Mouse (Mus musculus): ENCODE results near the gene Fam53a. TPM values are rescaled to one million over a fixed set of nuclear protein-coding genes. Genes with fewer than 3 reads are reported as not detected.

Fam53a gene
- polyA plus RNA-seq, 1 experiment from 2014 or later = 41.7 TPM

GRCm38 (mm10) chr5:33637606-33638350, 8.3 kb upstream of the Fam53a start:
- Histone ChIP-seq H3K9me3 (ENCODE audit: control insufficient read depth, low read length) (no peaks in the 10 kb centered on the region), H3K9ac (replicated peaks; ENCODE audit: low read depth, low read length) (no peak overlapping the region), H3K4me1 (replicated peaks; ENCODE audit: control insufficient read depth, insufficient read depth, low read length) (no peaks in the 10 kb centered on the region), H3K27ac (ENCODE audit: low read length) (no peak overlapping the region), H3K4me2 (ENCODE audit: low read length) (no peak overlapping the region), H3K36me3 (ENCODE audit: control insufficient read depth, insufficient read depth) (peaks cover 13% of the 10 kb centered on the region), H3K27me3 (replicated peaks; ENCODE audit: control insufficient read depth, insufficient read depth, low read length) (no peaks in the 10 kb centered on the region), H3K4me3 (replicated peaks; ENCODE audit: low read length) (no peak overlapping the region)
- ATAC-seq = no peak
- whole genome bisulfite sequencing = 87% methylated on average over 3 of the region's 3 CpGs

GRCm38 (mm10) chr5:33635361-33635760, 5.9 kb upstream of the Fam53a start:
- Histone ChIP-seq H3K9ac (replicated peaks; ENCODE audit: low read depth, low read length) (no peak overlapping the region), H3K36me3 (ENCODE audit: control insufficient read depth, insufficient read depth) (peaks cover 2% of the 10 kb centered on the region; the same call in 1 of the 2 replicates), H3K4me1 (replicated peaks; ENCODE audit: control insufficient read depth, insufficient read depth, low read length) (peaks cover 2% of the 10 kb centered on the region), H3K4me3 (replicated peaks; ENCODE audit: low read length) (no peak overlapping the region), H3K27me3 (replicated peaks; ENCODE audit: control insufficient read depth, insufficient read depth, low read length) (no peaks in the 10 kb centered on the region), H3K4me2 (ENCODE audit: low read length) (no peak overlapping the region), H3K9me3 (ENCODE audit: control insufficient read depth, low read length) (no peaks in the 10 kb centered on the region), H3K27ac (ENCODE audit: low read length) (no peak overlapping the region)
- WGBS = 83% methylated on average over 3 of the region's 3 CpGs
- no peak for ATAC-seq

GRCm38 (mm10) chr5:33632526-33632925, 3.1 kb upstream of the Fam53a start:
- WGBS = 89% methylated on average over 1 of the region's 1 CpGs
- Histone ChIP-seq H3K4me2 (ENCODE audit: low read length) (no peak overlapping the region), H3K9me3 (ENCODE audit: control insufficient read depth, low read length) (no peaks in the 10 kb centered on the region), H3K4me3 (replicated peaks; ENCODE audit: low read length) (no peak overlapping the region), H3K4me1 (replicated peaks; ENCODE audit: control insufficient read depth, insufficient read depth, low read length) (peaks cover 19% of the 10 kb centered on the region), H3K27me3 (replicated peaks; ENCODE audit: control insufficient read depth, insufficient read depth, low read length) (no peaks in the 10 kb centered on the region), H3K27ac (ENCODE audit: low read length) (no peak overlapping the region), H3K9ac (replicated peaks; ENCODE audit: low read depth, low read length) (no peak overlapping the region), H3K36me3 (ENCODE audit: control insufficient read depth, insufficient read depth) (no peaks in the 10 kb centered on the region; the same call in 1 of the 2 replicates)
- no peak for ATAC-seq

DNA sequence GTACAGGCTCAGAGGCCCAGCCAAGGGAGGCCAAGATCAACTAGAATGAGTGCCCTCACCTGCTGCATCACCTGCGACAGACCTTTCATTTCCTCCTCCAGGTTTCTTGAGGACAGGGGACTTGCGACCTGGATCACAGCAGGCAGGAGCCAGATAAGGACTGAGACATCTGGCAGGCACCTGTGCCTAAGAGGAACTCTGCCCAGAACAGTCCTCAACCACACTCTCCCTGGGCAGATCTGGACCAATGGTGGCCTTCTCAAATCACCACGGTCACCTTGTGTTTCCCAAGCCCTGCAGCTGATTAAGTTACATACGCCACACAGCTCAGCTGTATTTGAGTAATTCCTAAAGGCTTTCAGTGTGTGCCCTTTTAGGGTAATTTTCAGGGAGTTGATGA, 1.2 kb upstream of the Fam53a start:
- Histone ChIP-seq H3K4me1 (replicated peaks; ENCODE audit: control insufficient read depth, insufficient read depth, low read length) (peaks cover 19% of the 10 kb centered on the region), H3K36me3 (ENCODE audit: control insufficient read depth, insufficient read depth) (no peaks in the 10 kb centered on the region), H3K27me3 (replicated peaks; ENCODE audit: control insufficient read depth, insufficient read depth, low read length) (no peaks in the 10 kb centered on the region), H3K9ac (replicated peaks; ENCODE audit: low read depth, low read length) (no peak overlapping the region; the same call in 1 of the 2 replicates), H3K4me2 (ENCODE audit: low read length) (peak overlapping the region; percentile 85), H3K4me3 (replicated peaks; ENCODE audit: low read length) (no peak overlapping the region; the same call in 1 of the 2 replicates), H3K9me3 (ENCODE audit: control insufficient read depth, low read length) (no peaks in the 10 kb centered on the region), H3K27ac (ENCODE audit: low read length) (no peak overlapping the region)
- no peak for ATAC-seq
- 86% methylated on average over 4 of the region's 4 CpGs for WGBS

- 8% methylated on average over 9 of the region's 9 CpGs for WGBS
- H3K4me1 ChIP-seq (replicated peaks; ENCODE audit: control insufficient read depth, insufficient read depth, low read length) = peaks cover 19% of the 10 kb centered on the region
- peak; percentile 7 for ATAC-seq
Observed at GRCm38 (mm10) chr5:33630061-33630460, 626 bp upstream of the Fam53a start.

DNA sequence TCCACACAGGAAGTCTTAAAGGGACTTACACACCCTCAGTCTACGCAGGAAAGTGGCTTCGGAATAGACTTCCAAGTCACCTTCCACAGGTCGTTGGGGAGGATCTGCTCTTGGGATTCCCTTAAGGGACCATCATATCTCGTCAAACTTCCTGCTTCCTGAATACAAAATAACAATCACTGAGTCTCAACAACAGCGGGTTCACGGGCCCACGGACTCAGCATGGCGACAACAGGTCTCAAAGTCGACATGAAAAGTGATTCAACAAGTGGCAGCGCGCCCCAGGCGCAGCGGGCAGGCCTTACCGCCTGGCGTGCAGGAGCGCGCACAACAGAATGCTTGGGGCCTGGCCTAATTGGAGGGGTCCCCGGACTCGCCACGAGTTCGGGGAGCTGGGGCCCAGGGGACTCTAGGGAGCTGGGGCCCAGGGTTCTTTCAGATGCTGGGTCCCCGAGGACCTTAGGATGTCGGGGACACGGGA, 575 bp downstream of the Fam53a start:
- whole genome bisulfite sequencing = under 1% methylated on average over 24 of the region's 24 CpGs

More at GRCm38 (mm10) chr5:33630061-33630460, 626 bp upstream of the Fam53a start:
- no peaks in the 10 kb centered on the region for H3K27me3 ChIP-seq (replicated peaks; ENCODE audit: control insufficient read depth, insufficient read depth, low read length)
- H3K4me3 ChIP-seq (replicated peaks; ENCODE audit: low read length) = peak overlapping the region; percentile 83
- peak overlapping the region; percentile 56 for H3K27ac ChIP-seq (ENCODE audit: low read length)
- peak overlapping the region; percentile 85 for H3K4me2 ChIP-seq (ENCODE audit: low read length)
- H3K9me3 ChIP-seq (ENCODE audit: control insufficient read depth, low read length) = no peaks in the 10 kb centered on the region
- H3K36me3 ChIP-seq (ENCODE audit: control insufficient read depth, insufficient read depth) = no peaks in the 10 kb centered on the region
- peak overlapping the region; percentile 68 for H3K9ac ChIP-seq (replicated peaks; ENCODE audit: low read depth, low read length)

DNA sequence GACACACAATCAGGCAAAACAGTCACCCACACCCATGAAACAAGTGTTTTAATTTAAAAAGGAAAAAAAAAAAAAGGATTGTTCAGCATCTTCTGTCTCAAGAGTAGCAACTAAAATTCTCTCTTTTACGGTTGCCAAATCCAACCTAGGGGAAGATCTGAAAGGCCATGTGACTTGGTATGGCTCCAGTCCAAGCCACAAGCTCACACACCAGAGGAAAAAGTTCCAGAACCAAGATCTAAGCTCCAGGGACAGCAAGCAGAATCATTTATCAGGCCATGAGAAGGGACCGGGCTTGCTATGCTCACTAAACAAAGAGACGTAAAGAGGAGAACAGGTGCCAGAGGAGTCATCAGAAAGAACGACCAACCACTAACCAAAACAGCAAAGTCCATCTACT, 1.5 kb downstream of the Fam53a start:
- H3K9ac ChIP-seq (replicated peaks; ENCODE audit: low read depth, low read length) = no peak overlapping the region
- peaks cover 19% of the 10 kb centered on the region for H3K4me1 ChIP-seq (replicated peaks; ENCODE audit: control insufficient read depth, insufficient read depth, low read length)
- no peaks in the 10 kb centered on the region for H3K9me3 ChIP-seq (ENCODE audit: control insufficient read depth, low read length)
- 37% methylated on average over 4 of the region's 4 CpGs for WGBS
- ATAC-seq = no peak
- no peak overlapping the region for H3K4me3 ChIP-seq (replicated peaks; ENCODE audit: low read length)
- H3K36me3 ChIP-seq (ENCODE audit: control insufficient read depth, insufficient read depth) = no peaks in the 10 kb centered on the region
- no peaks in the 10 kb centered on the region for H3K27me3 ChIP-seq (replicated peaks; ENCODE audit: control insufficient read depth, insufficient read depth, low read length)
- peak overlapping the region; percentile 89 for H3K4me2 ChIP-seq (ENCODE audit: low read length)
- no peak overlapping the region for H3K27ac ChIP-seq (ENCODE audit: low read length)

More for the DNA sequence above, 575 bp downstream of the Fam53a start:
- H3K27me3 ChIP-seq (replicated peaks; ENCODE audit: control insufficient read depth, insufficient read depth, low read length) = no peaks in the 10 kb centered on the region
- H3K4me3 ChIP-seq (replicated peaks; ENCODE audit: low read length) = peak overlapping the region; percentile 83
- no peaks in the 10 kb centered on the region for H3K9me3 ChIP-seq (ENCODE audit: control insufficient read depth, low read length)
- peak overlapping the region; percentile 89 for H3K4me2 ChIP-seq (ENCODE audit: low read length)
- H3K9ac ChIP-seq (replicated peaks; ENCODE audit: low read depth, low read length) = peak overlapping the region; percentile 80
- no peak for ATAC-seq
- no peaks in the 10 kb centered on the region for H3K36me3 ChIP-seq (ENCODE audit: control insufficient read depth, insufficient read depth)
- peak overlapping the region; percentile 87 for H3K27ac ChIP-seq (ENCODE audit: low read length)
- peaks cover 19% of the 10 kb centered on the region for H3K4me1 ChIP-seq (replicated peaks; ENCODE audit: control insufficient read depth, insufficient read depth, low read length)

GRCm38 (mm10) chr5:33623766-33624165, 5.7 kb downstream of the Fam53a start:
- Histone ChIP-seq H3K36me3 (ENCODE audit: control insufficient read depth, insufficient read depth) (no peaks in the 10 kb centered on the region), H3K27ac (ENCODE audit: low read length) (no peak overlapping the region), H3K4me3 (replicated peaks; ENCODE audit: low read length) (no peak overlapping the region), H3K9me3 (ENCODE audit: control insufficient read depth, low read length) (no peaks in the 10 kb centered on the region), H3K27me3 (replicated peaks; ENCODE audit: control insufficient read depth, insufficient read depth, low read length) (no peaks in the 10 kb centered on the region), H3K4me1 (replicated peaks; ENCODE audit: control insufficient read depth, insufficient read depth, low read length) (peaks cover 9% of the 10 kb centered on the region), H3K4me2 (ENCODE audit: low read length) (no peak overlapping the region), H3K9ac (replicated peaks; ENCODE audit: low read depth, low read length) (no peak overlapping the region)
- WGBS = 81% methylated on average over 3 of the region's 3 CpGs
- ATAC-seq = no peak

DNA sequence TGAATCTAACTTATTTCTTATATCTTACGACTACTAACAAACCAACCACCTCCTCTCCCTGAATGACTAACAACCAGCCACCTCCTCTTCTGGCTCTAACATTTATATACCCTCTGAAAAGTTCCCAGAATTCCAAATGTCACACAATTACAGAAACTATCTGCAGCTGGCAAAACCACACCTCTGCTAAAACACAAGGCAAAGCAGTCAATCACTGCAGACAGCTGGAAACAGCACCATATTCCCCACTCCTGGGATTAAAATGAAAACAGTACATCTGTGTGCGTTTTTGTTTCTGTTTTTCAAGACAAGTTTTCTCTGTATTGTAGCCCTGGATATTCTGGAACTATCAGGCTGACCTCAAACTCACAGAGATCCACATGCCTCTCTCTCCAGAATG, 6.8 kb downstream of the Fam53a start:
- no peaks in the 10 kb centered on the region for H3K27me3 ChIP-seq (replicated peaks; ENCODE audit: control insufficient read depth, insufficient read depth, low read length)
- H3K4me1 ChIP-seq (replicated peaks; ENCODE audit: control insufficient read depth, insufficient read depth, low read length) = peaks cover under 1% of the 10 kb centered on the region; the same call in 1 of the 2 replicates
- H3K4me3 ChIP-seq (replicated peaks; ENCODE audit: low read length) = no peak overlapping the region
- WGBS = 88% methylated on average over 2 of the region's 2 CpGs
- ATAC-seq = no peak
- H3K4me2 ChIP-seq (ENCODE audit: low read length) = no peak overlapping the region
- no peaks in the 10 kb centered on the region for H3K9me3 ChIP-seq (ENCODE audit: control insufficient read depth, low read length)
- no peaks in the 10 kb centered on the region for H3K36me3 ChIP-seq (ENCODE audit: control insufficient read depth, insufficient read depth)
- H3K9ac ChIP-seq (replicated peaks; ENCODE audit: low read depth, low read length) = no peak overlapping the region
- H3K27ac ChIP-seq (ENCODE audit: low read length) = no peak overlapping the region
